27 mouse cellular contexts compared by ENCODE assay signal in genomic region chr5:100869197-100869895, GRCm38 (mm10). TPM values are rescaled to one million over a fixed set of nuclear protein-coding genes. Genes with fewer than 3 reads are reported as not detected.
DNase-seq lines count a peak whose midpoint lies in the region; ATAC-seq lines count a peak whose summit lies in the region.
"Had no signal": no experiment of that assay in that cellular context is flagged by ENCODE, and none has a peak within 500 bp of the region (broad histone marks: within the 10 kb centered on the region; RNA-seq: fewer than 3 reads in every experiment).

No protein-coding gene starts in this region.

- H3K4me3 ChIP-seq in midbrain, embryonic 16.5 days (ENCODE audit: low read depth, low read length) = no peak overlapping the region
- H3K4me3 ChIP-seq: embryonic facial prominence, embryonic 10.5 days; embryonic facial prominence, embryonic 15.5 days; forebrain, embryonic 13.5 days; layer of hippocampus, adult 2 months; limb, embryonic 13.5 days; midbrain, embryonic 10.5 days; midbrain, embryonic 15.5 days had no signal

- no peak overlapping the region for H3K4me2 ChIP-seq in midbrain, embryonic 16.5 days (ENCODE audit: low read length)
- H3K4me2 ChIP-seq: embryonic facial prominence, embryonic 15.5 days; forebrain, embryonic 13.5 days; heart, embryonic 11.5 days; hindbrain, embryonic 14.5 days; limb, embryonic 13.5 days; liver, embryonic 11.5 days; midbrain, embryonic 15.5 days had no signal

- no peak overlapping the region for H3K27ac ChIP-seq in midbrain, embryonic 16.5 days (ENCODE audit: low read length)
- H3K27ac ChIP-seq: embryonic facial prominence, embryonic 10.5 days; embryonic facial prominence, embryonic 15.5 days; forebrain, embryonic 13.5 days; hindbrain, embryonic 14.5 days; layer of hippocampus, adult 2 months; limb, embryonic 13.5 days; macrophage; midbrain, embryonic 10.5 days; midbrain, embryonic 15.5 days had no signal

- no peak for ATAC-seq in midbrain, embryonic 16.5 days
- ATAC-seq: forebrain, embryonic 13.5 days; midbrain, embryonic 15.5 days had no signal

- intact Hi-C loops in heart, postnatal 36 days (cut with DNase I) = loop anchor here (5.0 kb wide), 1 partner anchor 38 kb away; no protein-coding TSS in a partner anchor

- H3K27me3 ChIP-seq in midbrain, embryonic 16.5 days (ENCODE audit: control insufficient read depth, insufficient read depth, low read depth, low read length) = no peaks in the 10 kb centered on the region
- H3K27me3 ChIP-seq: embryonic facial prominence, embryonic 15.5 days; forebrain, embryonic 13.5 days; limb, embryonic 13.5 days; midbrain, embryonic 15.5 days had no signal

- DNase-seq in heart, adult 11 months = peak; percentile 68
- no peak for DNase-seq in heart, postnatal 36 days
- peak; percentile 18 for DNase-seq in lung, postnatal 25 days (ENCODE audit: low spot score)
- DNase-seq in lung, postnatal 10 days = no peak
- DNase-seq in R1 (ENCODE audit: low read depth, low spot score) = peak; percentile 66
- DNase-seq in gastrocnemius, postnatal 25 days = no peak
- DNase-seq: adrenal gland, adult 8-10 months; cerebellum, adult 2 months; cerebellum, postnatal 14 days; gastrocnemius, postnatal 10 days; kidney, adult 2 months; kidney, postnatal 36 days; right cerebral cortex, postnatal 25 days; spleen, adult 18-20 months had no signal

- H3K36me3 ChIP-seq in midbrain, embryonic 16.5 days (ENCODE audit: control insufficient read depth, insufficient read depth, low read length) = no peaks in the 10 kb centered on the region
- H3K36me3 ChIP-seq: embryonic facial prominence, embryonic 10.5 days; embryonic facial prominence, embryonic 15.5 days; limb, embryonic 13.5 days; midbrain, embryonic 10.5 days; midbrain, embryonic 15.5 days had no signal

- no peaks in the 10 kb centered on the region for H3K4me1 ChIP-seq in midbrain, embryonic 16.5 days (ENCODE audit: control insufficient read depth, insufficient read depth, low read length)
- H3K4me1 ChIP-seq: embryonic facial prominence, embryonic 10.5 days; embryonic facial prominence, embryonic 15.5 days; forebrain, embryonic 13.5 days; limb, embryonic 13.5 days; midbrain, embryonic 10.5 days; midbrain, embryonic 15.5 days had no signal

- no peaks in the 10 kb centered on the region for H3K9me3 ChIP-seq in midbrain, embryonic 16.5 days (replicated peaks; ENCODE audit: control insufficient read depth, low read length, poor library complexity, severe bottlenecking)
- H3K9me3 ChIP-seq: embryonic facial prominence, embryonic 10.5 days; embryonic facial prominence, embryonic 15.5 days; limb, embryonic 13.5 days; midbrain, embryonic 15.5 days had no signal

- H3K9ac ChIP-seq in midbrain, embryonic 16.5 days (ENCODE audit: low read depth, low read length) = no peak overlapping the region
- H3K9ac ChIP-seq: embryonic facial prominence, embryonic 15.5 days; forebrain, embryonic 13.5 days; hindbrain, embryonic 14.5 days; limb, embryonic 13.5 days; midbrain, embryonic 15.5 days had no signal

- WGBS in midbrain, embryonic 16.5 days = 75% methylated on average over 4 of the region's 4 CpGs

RNA-seq across cellular contexts. Expression of gene Gpat3, which starts 23.8 kb away (rescaled TPM):
- 10 to 100 TPM; 21.6 to 27.8 TPM for total RNA-seq in heart, postnatal 36 days (2021)
- 0.57 TPM in 2 replicates for polyA plus RNA-seq in midbrain, embryonic 16.5 days (2015; fragmentation: Nextera tagmentation; extraction: Ambion mirVana)
- total RNA-seq in gastrocnemius, postnatal 25 days (2021) = 1 to 10 TPM; 4.9 to 7.0 TPM
- total RNA-seq: granulocyte monocyte progenitor cell, adult 5-6 weeks had no signal

RNA-seq across cellular contexts. Expression of gene Abraxas1, which starts 48.6 kb away (rescaled TPM):
- total RNA-seq in heart, postnatal 36 days (2021) = 10 to 100 TPM; 11.0 to 13.2 TPM
- 12.0 and 17.1 TPM in 2 replicates for polyA plus RNA-seq in midbrain, embryonic 16.5 days (2015; fragmentation: Nextera tagmentation; extraction: Ambion mirVana)
- 1 to 10 TPM; 4.5 to 5.2 TPM for total RNA-seq in gastrocnemius, postnatal 25 days (2021)

Comparison
In these comparisons a context has a peak if more than half of its experiments do, and no peak if none do; other contexts are left out.
1. DNase-seq: peak in heart, adult 11 months (single experiment), lung, postnatal 25 days (single experiment) and R1 (single experiment); none in heart, postnatal 36 days (0 of 2), lung, postnatal 10 days (single experiment) and gastrocnemius, postnatal 25 days (single experiment).